Comparison of ENCODE assay signal across 11 mouse cellular contexts in genomic region chr1:103799343-103799742, GRCm38 (mm10).
DNase-seq lines count a peak whose midpoint lies in the region; ATAC-seq and TF ChIP-seq lines count a peak whose summit lies in the region.
"Had no signal": no experiment of that assay in that cellular context is flagged by ENCODE, and none has a peak within 500 bp of the region (broad histone marks: within the 10 kb centered on the region; RNA-seq: fewer than 3 reads in every experiment).

No protein-coding gene starts in this region.

- TF ChIP-seq EP300 in heart, adult 2 months (IDR thresholded peaks at IDR 0.05; ENCODE audit: insufficient read depth, low read depth, low read length), result no peak
- TF ChIP-seq EP300 in liver, embryonic 14.5 days (IDR thresholded peaks at IDR 0.05; ENCODE audit: low read depth), result no peak

- peak; percentile 58 for TF ChIP-seq CTCF in heart, adult 2 months (IDR thresholded peaks at IDR 0.05)
- TF ChIP-seq CTCF in liver, embryonic 14.5 days (IDR thresholded peaks at IDR 0.05; ENCODE audit: low read depth), result peak; percentile 12; the same call in 1 of the 2 replicates

- no peak overlapping the region for H3K27ac ChIP-seq in heart, adult 2 months
- no peak overlapping the region for H3K27ac ChIP-seq in liver, embryonic 14.5 days
- H3K27ac ChIP-seq in liver, embryonic 11.5 days (ENCODE audit: low read depth, low read length), result no peak overlapping the region
- no peak overlapping the region for H3K27ac ChIP-seq in midbrain, embryonic 16.5 days (ENCODE audit: low read length)
- H3K27ac ChIP-seq: limb, embryonic 15.5 days had no signal

- no peaks in the 10 kb centered on the region for H3K79me2 ChIP-seq in heart, adult 2 months (replicated peaks; ENCODE audit: control insufficient read depth, insufficient read depth, low read length)

- H3K4me1 ChIP-seq in heart, adult 2 months (ENCODE audit: control insufficient read depth, insufficient read depth, low read length), result no peaks in the 10 kb centered on the region
- no peaks in the 10 kb centered on the region for H3K4me1 ChIP-seq in liver, embryonic 14.5 days (replicated peaks; ENCODE audit: control insufficient read depth in 2 of 2, insufficient read depth in 2 of 2, low read length in 1 of 2)
- no peaks in the 10 kb centered on the region for H3K4me1 ChIP-seq in liver, embryonic 11.5 days (replicated peaks; ENCODE audit: control insufficient read depth, insufficient read depth, low read length)
- no peaks in the 10 kb centered on the region for H3K4me1 ChIP-seq in midbrain, embryonic 16.5 days (ENCODE audit: control insufficient read depth, insufficient read depth, low read length)
- H3K4me1 ChIP-seq: limb, embryonic 15.5 days had no signal

- no peaks in the 10 kb centered on the region for H3K36me3 ChIP-seq in heart, adult 2 months (ENCODE audit: control insufficient read depth, insufficient read depth, low read length)
- no peaks in the 10 kb centered on the region for H3K36me3 ChIP-seq in liver, embryonic 14.5 days (replicated peaks; ENCODE audit: control insufficient read depth, insufficient read depth, low read depth)
- H3K36me3 ChIP-seq in liver, embryonic 11.5 days (ENCODE audit: control insufficient read depth, insufficient read depth, low read length), result no peaks in the 10 kb centered on the region
- H3K36me3 ChIP-seq in midbrain, embryonic 16.5 days (ENCODE audit: control insufficient read depth, insufficient read depth, low read length), result no peaks in the 10 kb centered on the region
- H3K36me3 ChIP-seq: G1E; limb, embryonic 15.5 days had no signal

- intact Hi-C loops in heart, adult 2 months (cut with DNase I), result no loop called here

- H3K9me3 ChIP-seq in liver, embryonic 14.5 days (ENCODE audit: control insufficient read depth, low read length), result no peaks in the 10 kb centered on the region
- no peaks in the 10 kb centered on the region for H3K9me3 ChIP-seq in liver, embryonic 11.5 days (ENCODE audit: control insufficient read depth, low read length)
- no peaks in the 10 kb centered on the region for H3K9me3 ChIP-seq in midbrain, embryonic 16.5 days (replicated peaks; ENCODE audit: control insufficient read depth, low read length, poor library complexity, severe bottlenecking)
- H3K9me3 ChIP-seq: G1E; limb, embryonic 15.5 days had no signal

- H3K9ac ChIP-seq in heart, adult 2 months (ENCODE audit: low read depth, low read length), result no peak overlapping the region
- no peak overlapping the region for H3K9ac ChIP-seq in liver, embryonic 14.5 days (replicated peaks)
- no peak overlapping the region for H3K9ac ChIP-seq in liver, embryonic 11.5 days (ENCODE audit: low read depth, low read length)
- H3K9ac ChIP-seq in midbrain, embryonic 16.5 days (ENCODE audit: low read depth, low read length), result no peak overlapping the region
- H3K9ac ChIP-seq: limb, embryonic 15.5 days had no signal

- DNase-seq in heart, adult 2 months, result no peak
- DNase-seq in heart, adult 11 months, result no peak
- DNase-seq in liver, embryonic 14.5 days (ENCODE audit: low read depth in 3 of 3, low spot score in 3 of 3), result no peak
- DNase-seq in liver, embryonic 11.5 days (ENCODE audit: low spot score), result no peak
- DNase-seq in brain, adult 2 months (ENCODE audit: low read depth, low spot score), result peak; percentile 66
- no peak for DNase-seq in urinary bladder, postnatal 36 days (ENCODE audit: low spot score in 2 of 2)
- no peak for DNase-seq in lung, postnatal 10 days
- DNase-seq: heart, postnatal 14 days had no signal

- ATAC-seq in liver, embryonic 14.5 days (ENCODE audit: insufficient read depth), result no peak
- no peak for ATAC-seq in liver, embryonic 11.5 days (replicated peaks; ENCODE audit: low FRiP score)
- 0 out of 2 replicates have a peak, but pooled peaks have one; percentile 54 for ATAC-seq in midbrain, embryonic 16.5 days

- no peak overlapping the region for H3K4me2 ChIP-seq in liver, embryonic 14.5 days (ENCODE audit: low read depth)
- H3K4me2 ChIP-seq in liver, embryonic 11.5 days, result no peak overlapping the region
- no peak overlapping the region for H3K4me2 ChIP-seq in midbrain, embryonic 16.5 days (ENCODE audit: low read length)
- H3K4me2 ChIP-seq: limb, embryonic 15.5 days had no signal

- H3K4me3 ChIP-seq in heart, adult 2 months, result no peak overlapping the region
- no peak overlapping the region for H3K4me3 ChIP-seq in liver, embryonic 14.5 days (ENCODE audit: insufficient read depth in 1 of 2, low read depth in 2 of 2, low read length in 2 of 2)
- no peak overlapping the region for H3K4me3 ChIP-seq in liver, embryonic 11.5 days (ENCODE audit: low read depth, low read length)
- no peak overlapping the region for H3K4me3 ChIP-seq in midbrain, embryonic 16.5 days (ENCODE audit: low read depth, low read length)
- H3K4me3 ChIP-seq: limb, embryonic 15.5 days had no signal

- H3K27me3 ChIP-seq in heart, adult 2 months (ENCODE audit: control insufficient read depth, insufficient read depth, low read length), result no peaks in the 10 kb centered on the region
- H3K27me3 ChIP-seq in liver, embryonic 14.5 days (ENCODE audit: control insufficient read depth, insufficient read depth, low read length), result no peaks in the 10 kb centered on the region
- no peaks in the 10 kb centered on the region for H3K27me3 ChIP-seq in liver, embryonic 11.5 days (replicated peaks; ENCODE audit: control insufficient read depth, insufficient read depth, low read length)
- no peaks in the 10 kb centered on the region for H3K27me3 ChIP-seq in midbrain, embryonic 16.5 days (ENCODE audit: control insufficient read depth, insufficient read depth, low read depth, low read length)
- H3K27me3 ChIP-seq: limb, embryonic 15.5 days had no signal

- TF ChIP-seq POLR2A in heart, adult 2 months (IDR thresholded peaks at IDR 0.05; ENCODE audit: insufficient read depth, low read depth, low read length), result no peak
